Mouse (Mus musculus) inflammation-experienced regulatory T-cells, adult 6 months (primary cell): Measurements from ENCODE around the gene Lmo7. TPM values are rescaled to one million over a fixed set of nuclear protein-coding genes. Genes with fewer than 3 reads are reported as not detected.

Experiments used
- ATAC-seq: one replicate; pipeline ENCODE4 v1.8.0; 2017
- polyA plus RNA-seq, 3 experiments: library from polyadenylated mRNA; unstranded; fragments of 100-300 nt; shearing (Covaris generic); gene quantifications; one replicate each; pipeline ENCODE4 v1.2.1; 2017

Lmo7 gene
- polyA plus RNA-seq, result under 1 TPM in 1 of 3 experiments, not detected in 2; 0.24 TPM

DNA sequence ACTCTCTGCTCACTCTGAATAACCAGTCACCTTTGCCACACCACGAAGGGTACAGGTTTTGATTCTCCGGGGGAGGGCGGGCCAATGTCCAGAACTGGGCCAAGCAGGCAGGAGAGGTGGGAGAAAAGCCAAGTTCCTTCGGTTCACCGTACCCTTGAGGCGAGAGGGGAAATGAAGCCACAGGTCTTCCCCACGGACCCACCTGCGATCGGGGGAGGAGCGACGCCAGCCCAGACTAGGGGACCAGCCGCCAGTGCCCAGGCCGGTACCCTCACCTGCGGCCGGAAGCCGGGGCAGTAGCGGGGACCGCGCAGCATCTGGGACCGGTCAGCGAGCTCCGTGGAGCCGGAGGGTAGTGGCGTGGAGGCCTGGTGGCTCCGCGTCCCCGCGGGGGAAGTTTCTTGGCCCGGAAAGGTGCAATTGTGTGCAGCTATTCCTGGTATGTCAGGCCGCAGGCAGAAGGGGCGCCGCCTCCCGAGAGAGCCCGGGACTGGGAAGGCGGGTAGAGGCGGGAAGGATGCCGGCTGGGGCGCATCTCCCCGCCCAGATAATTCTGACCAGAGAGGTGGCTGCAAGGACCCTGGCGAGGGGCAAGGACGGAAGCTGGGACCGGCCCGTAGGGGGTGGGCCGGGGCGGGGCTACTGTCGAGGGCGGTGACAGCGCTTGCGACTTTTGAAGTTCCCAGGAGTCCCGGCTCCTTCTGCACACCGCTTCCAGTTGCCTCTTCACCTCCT is at the start of gene Lmo7, which contains the start of gene Gm9922:
TSS of gene Lmo7 (plus strand) at position 721 of the 735 bp plus-strand sequence.
TSS of gene Gm9922 (minus strand) at position 578 of the 735 bp plus-strand sequence.
- ATAC-seq, result peak; percentile 66

DNA sequence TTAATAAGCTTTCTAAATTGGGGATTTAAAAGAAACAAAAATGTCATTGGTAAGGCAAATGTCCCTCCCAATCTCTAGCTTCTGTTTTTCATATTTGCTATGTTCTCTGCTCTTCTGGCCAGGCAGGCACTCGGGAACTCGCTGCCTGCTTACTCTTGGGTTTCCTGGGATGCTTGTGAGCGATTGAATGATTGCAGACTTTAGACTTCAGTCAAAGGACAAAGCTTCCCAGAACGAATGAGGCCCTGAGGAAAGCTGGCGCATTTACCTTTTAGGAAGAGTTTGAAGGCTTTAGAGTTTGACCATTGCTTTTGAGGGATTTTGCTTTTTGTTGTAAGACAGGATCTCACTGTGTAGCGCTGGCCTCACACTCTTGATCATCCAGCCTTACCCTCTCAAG is 42.1 kb upstream of the Lmo7 start:
- ATAC-seq, result no peak

DNA sequence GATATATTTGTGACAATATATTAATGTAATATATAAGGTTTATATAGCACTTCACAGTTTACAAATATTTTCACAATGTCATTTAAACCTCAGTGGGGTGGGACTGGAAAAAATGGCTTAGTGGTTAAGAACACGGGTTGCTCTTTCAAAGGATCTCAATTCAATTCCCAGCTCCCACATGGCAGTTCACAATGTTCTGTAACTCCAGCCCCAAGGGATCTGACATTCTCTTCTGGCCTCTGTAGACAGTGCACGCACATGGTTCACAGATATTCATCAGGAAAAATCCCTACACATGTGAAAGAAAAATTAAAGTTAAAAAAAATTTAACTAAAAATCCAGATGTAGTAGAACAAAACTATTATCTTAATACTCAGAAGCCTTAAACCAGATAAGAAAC is 41.4 kb upstream of the Lmo7 start:
- ATAC-seq, result no peak

DNA sequence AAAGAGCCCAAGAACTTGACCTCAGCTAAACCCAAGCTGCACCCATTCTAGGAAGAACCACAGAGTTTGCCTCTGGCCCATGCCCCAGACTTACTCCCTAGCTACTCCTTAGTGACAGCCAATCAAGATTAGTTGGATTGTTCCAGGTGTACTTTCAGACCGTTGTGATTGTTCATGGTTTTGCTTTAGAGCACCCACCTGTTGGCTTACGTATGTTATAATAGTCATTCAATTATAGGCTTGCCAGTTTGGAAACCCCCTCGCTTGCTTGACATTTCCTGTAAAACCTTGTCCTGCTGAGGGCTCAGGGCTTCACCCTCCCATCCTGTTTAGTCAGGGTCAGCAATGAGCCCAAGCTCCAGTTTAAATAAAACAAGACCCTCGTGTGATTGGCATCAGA is 25.3 kb upstream of the Lmo7 start:
- peak; percentile 54 for ATAC-seq

DNA sequence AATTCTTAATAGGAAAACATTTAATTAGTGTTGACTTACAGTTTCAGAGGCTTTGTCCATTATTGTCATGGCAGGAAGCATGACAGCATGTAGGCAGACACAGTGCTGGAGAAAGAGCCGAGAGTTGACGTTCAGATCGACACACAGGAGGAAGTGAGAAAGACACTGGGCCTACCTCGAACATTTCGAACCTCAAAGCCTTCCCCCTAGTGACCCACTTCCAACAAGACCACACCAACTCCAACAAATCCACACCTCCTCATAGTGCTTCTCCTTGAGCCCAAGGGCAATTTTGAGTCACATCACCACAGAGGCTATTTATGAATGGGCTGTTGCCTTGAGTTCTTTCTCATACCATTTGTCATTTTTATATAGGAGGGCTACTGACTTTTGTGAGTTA is 22.7 kb upstream of the Lmo7 start:
- no peak for ATAC-seq

DNA sequence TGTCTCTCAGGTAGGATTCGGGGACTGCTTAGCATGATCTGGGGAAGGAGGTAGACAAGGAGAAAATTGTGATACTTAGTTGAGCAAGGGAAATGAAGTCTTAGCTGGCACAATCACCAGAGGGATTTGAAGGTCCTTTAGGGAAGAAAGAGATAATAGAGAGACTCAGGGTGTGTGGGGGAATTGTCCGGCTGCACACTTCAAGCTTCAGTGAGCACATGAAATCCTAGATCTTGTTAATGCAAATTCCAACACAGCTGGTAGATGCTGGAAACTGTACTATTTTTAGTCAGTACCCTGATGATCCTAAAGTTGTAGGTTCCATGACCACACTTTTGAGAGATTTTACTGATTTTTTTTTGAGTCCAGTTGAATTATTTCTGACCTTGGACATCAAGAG is 15.3 kb upstream of the Lmo7 start:
- no peak for ATAC-seq

DNA sequence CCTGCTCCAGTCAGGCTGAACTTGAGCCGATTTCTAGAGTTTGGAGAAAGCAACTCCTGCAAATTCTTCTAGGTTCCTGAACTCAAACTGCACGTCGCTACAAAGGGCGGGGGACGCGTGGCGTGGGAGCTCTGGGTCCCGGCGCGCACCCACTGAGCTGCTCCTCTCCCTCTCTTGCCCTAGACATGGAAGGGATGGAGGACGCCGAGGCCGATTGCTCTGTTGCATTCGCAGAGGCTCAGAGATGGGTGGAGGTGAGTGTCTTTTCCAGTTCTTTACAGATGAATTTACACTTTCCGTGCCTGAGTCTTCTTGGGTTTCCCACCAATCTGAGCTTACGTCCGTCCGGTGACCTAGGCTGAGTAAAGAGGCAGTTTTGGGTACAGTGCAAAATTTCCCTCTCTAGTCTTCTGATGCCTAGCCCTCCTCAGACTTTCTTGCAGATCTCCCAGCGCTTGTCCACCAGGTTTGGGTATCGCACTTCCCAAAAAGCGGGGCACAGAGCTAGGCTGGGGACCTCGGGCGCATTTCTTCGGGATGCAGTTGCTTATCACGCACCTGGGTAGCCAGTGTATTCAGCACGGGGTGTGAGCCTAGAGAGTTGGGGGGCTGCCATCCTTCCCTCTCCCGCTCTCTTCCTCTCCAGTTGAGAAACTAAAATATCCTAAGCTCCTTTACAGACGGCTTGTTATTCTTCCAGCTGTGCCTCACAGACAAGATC is 375 bp downstream of the Lmo7 start:
- ATAC-seq, result peak; percentile 20

DNA sequence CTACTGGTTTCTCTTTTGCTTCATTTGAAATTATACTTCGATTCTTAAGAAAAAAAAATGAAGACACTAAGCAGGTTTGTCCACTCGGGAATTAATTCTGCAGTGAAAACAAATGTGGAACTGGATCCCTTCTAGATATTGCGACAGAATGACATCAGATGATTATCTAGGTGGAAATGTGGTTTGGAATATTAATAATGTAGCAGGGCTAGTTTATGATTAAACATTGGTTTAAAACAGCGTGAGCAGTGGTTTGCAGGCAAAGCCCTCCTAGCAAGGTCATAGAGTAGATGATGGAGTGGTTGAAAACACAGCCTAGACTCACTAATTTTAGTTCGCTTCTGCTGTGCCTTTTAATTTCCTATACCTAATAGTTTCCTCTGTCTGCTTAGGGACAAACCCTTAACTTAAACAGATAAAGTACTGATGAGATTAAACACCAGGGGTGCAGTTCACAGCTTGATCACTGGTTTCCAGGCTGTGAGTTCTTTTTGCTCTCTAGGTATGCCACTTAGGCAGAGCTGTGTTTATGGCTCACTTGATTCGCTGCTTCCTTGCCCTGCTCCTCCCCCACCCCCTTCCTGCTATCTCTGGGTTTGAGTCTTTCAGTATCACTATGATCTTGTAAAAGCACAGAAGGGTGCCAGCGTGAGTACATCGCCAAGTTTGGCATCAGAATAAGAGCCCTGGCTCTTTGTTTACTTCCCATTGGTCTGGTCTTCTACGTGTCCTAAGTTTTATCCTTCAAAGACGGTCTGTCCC is 4.0 kb downstream of the Lmo7 start:
- no peak for ATAC-seq

DNA sequence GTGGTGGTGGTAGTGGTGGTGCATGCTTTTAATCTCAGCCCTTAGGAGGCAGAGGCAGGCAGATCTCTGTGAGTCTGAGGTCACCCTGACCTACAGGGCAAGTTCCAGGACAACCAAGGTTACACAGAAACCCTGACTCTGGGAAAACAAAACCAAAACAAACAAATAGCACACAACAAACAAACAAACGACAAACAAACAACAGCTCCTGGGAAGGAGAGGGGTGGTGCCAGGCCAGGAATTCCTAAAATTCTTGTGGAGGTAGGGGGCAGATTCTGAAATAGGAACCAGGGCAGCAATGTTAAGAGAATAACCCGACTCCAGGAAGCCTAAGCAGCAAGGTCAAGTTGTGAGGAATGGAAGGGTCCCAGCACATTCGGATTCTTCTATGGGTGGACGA is 7.7 kb downstream of the Lmo7 start:
- no peak for ATAC-seq

DNA sequence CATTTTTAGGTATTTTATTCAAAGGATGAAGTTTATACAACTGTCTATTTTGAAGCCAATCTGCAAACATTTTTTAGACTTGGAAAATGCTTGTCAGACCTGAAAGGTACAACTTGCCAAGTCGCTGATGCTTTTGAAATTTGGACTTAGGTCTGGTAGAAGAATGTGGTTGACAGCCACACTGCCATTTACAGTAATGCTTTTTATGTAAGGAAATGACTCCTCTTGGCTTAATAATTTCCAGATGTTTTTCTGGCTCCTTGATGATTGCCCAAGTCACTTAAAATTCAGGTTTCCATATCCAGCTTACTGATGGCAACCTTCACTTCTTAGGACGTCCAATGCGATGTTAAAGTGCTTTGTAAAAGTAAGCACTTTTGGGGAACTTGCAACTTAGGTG is 16.9 kb downstream of the Lmo7 start:
- ATAC-seq, result no peak

DNA sequence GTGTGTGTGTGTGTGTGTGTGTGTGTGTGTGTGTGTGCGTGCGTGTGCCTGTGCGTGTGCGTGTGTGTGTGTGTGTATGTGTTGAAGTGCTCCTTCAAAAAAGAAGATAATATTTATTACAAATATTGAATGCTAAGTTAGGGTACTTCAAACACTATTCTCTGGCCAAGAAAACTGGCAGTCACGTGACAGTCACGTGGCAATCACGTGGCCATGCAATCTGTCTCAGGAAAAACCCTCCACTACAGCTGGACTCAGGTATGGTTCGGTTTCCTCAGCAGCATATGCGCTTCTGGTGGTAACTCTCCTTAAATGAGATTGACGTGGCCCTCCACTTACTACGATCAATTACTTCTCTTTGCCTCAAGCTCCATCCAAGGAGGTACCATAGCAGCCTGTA is 18.1 kb downstream of the Lmo7 start:
- ATAC-seq, result no peak

DNA sequence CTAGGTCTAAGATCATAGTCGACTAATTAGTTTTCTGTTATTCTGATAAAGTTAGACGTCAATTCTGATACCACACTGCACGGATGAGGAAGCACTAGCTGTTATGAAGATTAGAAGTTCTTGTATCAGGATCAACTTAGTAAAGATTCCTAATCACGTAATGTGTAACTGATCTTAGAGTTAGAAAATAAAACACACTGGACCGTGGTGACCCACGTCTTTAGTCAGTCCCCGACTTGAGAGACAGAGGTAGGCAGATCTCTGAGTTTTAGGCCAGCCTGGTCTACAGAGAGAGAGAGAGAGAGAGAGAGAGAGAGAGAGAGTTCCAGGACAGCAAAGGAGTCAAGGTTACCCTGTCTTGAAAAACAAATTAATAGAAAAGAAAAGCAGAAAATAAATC is 18.7 kb downstream of the Lmo7 start:
- no peak for ATAC-seq

DNA sequence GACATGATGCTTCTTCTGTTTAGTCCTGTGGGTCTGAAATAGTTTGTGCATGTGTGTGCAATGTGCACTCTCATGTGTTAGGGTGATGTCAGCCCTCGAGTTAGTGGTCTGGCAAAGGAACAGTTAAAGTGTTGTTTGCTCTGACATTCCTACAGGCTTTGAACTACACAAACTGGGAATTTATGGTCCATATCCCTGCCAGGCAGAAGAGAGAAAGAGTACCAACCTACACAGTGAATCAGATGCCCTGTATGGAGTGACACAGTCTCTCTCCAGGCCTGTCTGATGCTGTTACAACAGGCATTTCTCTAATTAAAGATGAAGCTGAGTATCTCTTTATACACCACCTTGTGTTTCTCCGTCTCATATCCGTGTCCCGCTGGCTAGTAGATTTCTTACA is 21.2 kb downstream of the Lmo7 start:
- no peak for ATAC-seq

DNA sequence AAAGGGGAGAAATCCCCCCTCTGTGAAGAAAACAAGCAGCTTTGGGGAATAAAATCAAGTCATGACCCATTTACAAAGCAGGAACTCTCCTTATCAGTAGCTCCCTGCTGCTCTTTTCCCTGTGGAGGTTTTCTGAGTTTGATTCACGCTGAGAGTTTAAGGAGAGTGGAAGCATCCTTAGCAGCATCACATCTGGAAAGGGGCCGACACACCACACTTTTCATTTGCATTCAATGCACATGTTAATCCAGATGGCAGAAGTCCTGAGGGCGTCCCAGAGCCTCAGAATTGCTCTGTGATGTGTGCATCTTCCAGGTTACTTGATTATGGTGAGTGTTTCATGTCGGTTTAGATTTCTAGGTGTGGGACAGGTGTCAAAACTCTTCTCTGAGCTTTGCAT is 25.7 kb downstream of the Lmo7 start:
- no peak for ATAC-seq

DNA sequence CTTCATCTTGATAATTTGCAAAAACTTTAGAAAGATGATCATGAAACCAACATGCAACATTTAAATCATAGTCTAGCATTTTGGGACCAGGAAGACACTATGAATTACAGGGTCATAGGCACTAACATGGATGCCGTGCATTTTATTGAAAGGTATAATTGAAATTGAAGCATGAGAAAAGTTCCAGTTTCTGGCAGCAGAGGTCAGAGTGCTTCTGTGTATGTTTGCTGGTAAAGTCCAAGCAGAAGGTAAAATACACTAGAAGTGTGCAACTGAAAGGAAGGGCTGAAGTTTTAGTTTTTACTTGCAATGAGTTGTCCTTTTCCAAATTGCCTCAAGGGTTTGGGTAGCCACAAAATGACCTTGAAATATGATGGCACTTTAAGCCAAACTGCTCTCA is 32.5 kb downstream of the Lmo7 start:
- no peak for ATAC-seq

DNA sequence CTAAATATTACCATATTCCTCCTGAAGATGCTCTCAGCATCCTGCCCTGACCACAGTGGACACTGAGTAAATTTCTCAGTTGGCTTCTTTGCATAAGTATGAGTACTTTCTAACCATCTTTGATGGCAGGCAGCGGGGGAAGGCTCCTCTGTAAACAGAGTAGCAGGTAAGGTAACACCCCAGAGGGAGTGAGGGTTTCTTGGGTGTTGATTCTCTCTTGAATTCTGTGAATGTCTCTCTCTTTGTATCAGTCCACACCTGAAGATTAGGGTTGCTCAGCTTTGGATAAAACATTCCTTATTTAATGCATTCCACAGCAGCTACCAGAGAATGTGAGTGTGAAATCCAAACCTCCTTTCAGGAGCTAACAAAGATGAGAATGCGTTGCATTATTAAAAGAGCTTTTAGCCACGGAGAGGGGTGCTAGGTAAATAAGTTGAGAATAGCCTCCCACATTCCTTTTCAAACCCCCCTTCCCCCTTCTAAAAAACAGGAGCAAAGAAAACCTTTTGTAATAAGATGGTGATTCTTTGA is 34.1 kb downstream of the Lmo7 start:
- ATAC-seq, result no peak

DNA sequence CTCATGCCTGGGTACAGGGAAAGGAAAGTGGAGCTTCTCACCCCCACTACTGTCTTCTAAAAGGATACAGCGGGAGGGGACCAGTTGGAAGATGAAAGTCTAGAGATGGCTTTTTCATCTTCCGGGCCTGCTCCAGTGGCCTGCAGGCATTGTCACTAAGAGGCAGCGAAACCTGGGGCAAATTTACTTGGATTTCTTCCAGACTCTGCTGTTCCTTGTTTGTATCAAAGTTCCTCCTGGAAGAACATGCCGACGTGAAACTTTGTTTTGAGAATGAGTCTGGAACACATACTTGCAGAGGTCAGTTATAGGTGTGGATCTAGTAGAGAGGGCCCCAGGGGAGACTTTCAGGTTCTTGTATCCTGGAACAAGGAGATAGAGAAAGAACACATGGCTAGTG is 41.6 kb downstream of the Lmo7 start:
- ATAC-seq, result no peak

DNA sequence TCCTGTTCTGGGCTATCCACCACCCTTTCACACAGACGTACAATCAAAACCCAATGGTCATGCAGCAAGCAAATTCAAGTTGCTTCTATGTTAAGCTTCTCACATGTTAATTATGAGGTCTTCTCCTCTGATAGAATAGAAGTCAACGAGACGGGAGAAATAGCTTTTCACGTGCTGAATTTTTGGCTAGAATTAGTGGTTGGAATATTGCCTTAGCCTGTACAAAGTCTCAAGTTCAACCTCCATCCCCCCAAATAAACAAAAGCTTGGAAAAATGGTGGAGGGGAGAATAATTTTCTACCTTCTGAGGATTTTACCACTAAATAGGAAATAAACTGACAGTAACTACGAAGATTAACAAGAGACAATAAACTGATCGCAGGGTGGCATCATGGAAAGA is 42.0 kb downstream of the Lmo7 start:
- ATAC-seq, result no peak

DNA sequence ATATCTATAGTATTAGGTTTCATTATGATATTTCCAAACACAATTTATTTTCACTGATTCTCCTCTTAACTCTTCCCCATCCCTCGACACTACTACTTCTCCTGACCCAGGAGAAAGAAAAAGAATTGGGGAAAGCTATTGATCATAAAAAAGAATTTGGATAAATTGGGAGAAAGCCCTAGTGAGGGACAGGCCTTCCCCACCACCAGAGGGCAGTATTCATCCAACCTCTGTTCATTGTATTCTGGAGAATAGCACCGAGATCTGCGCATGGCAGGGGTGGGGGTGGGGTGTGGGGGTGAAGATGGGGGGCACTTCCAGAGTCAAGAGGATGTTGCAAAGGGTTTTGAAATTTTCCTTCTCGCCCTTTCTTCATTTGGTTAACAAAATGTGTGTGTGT is 44.9 kb downstream of the Lmo7 start:
- no peak for ATAC-seq

DNA sequence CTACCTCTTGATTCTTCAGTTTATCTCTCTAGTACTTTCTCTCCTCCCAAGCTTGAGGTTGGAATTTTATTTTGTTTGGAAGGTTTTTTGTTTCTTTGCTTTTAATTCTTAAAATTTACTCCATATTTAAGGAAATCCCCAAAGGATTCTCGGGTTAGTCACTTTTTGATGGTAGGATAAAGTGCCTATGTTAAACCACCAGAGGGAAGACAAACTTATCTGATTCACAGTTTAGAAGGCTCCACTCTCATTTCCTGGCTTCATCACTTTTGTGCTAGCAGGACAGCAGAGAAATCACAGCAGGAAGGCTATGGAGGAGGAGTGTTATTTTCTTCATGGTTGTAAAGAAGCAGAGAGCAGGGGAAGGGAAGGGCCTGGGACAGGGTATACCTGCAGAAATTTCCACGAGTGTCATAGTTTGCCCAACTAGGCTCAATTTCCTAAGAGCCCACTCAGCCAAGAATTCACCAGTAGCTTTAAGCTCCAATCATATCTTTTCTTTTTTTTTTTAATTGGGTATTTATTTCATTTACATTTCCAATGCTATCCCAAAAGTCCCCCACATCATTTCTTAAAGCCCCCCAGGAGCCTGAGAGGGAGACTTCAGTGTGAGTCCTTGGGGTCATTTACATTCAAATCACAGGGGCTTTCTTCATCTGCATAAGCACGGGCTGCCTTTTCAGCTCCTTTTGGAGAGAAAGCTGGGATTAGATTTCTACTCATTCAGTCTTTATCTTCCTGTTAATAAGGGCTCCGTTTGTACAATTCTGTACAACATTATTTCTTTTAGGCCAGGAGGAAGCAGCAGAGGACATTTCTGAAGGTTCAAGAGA is 46.8 kb downstream of the Lmo7 start:
- no peak for ATAC-seq

DNA sequence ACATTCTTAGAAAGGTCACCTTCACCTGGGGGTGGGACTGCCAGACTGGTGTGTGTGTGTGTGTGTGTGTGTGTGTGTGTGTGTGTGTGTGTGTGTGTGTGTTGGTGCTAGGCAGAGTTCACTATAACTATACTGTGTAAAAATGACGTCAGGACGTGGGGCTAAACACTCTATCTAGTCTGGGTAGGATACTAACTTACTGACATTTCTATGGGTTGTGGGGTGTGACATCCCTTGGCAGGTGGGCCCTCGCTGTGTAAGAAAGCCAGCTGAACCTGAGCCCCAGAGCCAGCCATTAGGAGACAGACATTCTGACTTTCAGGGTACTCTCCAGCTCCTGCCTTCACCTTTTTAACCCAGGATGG is 47.4 kb downstream of the Lmo7 start:
- no peak for ATAC-seq

DNA sequence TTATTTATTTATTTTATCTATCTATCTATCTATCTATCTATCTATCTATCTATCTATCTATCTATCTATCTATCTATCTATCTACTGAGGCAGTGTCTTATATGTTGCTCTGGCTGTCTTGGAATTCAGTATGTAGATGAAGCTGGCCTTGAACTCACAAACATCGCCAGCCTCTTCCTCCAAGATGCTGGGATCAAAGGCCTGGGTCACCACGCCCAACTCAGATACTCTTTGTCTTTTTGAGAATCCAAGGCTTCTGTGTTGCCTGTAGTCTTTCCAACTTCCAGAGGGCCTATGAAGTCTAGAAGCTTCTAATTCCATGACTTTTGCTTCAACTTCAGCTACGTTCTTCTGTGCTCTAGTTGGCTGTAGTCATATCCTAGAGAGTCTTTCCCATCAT is 48.7 kb downstream of the Lmo7 start:
- no peak for ATAC-seq

DNA sequence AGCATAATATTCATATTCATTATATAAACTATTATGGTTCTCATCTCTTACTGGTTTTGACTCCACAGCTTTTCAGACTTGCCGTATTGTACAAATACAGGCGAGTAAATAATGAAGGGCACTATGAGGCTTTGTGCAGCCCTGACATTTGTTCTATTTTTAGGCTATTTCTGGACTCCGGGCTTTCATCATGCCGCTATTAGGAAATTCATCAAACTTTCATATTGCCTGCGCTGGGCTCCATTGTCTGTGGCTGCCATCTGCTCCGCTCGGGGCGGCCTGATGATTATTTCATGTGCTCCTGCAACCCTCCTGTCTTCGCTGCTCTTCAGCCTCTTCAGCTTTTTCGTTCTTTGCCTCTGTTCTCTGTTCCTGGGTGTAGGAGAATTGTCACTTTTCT is 50.3 kb downstream of the Lmo7 start:
- no peak for ATAC-seq
